Mouse (Mus musculus) MEL (cell line): ENCODE results near the gene Fer.

Source experiments
- POLR2A ChIP-seq, 2 experiments: IDR thresholded peaks; 2 replicates each; pipeline ENCODE4 v1.6.1; 2011 to 2012; ENCODE audit warnings: low read length in 2 of 2, mild to moderate bottlenecking in 2 of 2, control low read depth in 1 of 2, improper control_type of control experiment in 1 of 2, low read depth in 1 of 2, moderate library complexity in 1 of 2; ENCODE audit not compliant: control insufficient read depth in 1 of 2, insufficient read depth in 1 of 2, poor library complexity in 1 of 2
- ZNF384 ChIP-seq: IDR thresholded peaks from 2 replicates; pipeline ENCODE4 v1.6.1; 2012; ENCODE audit warnings: low read depth, mild to moderate bottlenecking, inconsistent platforms, low read length, improper control_type of control experiment

GRCm38 (mm10) chr17:63935408-63935807 lies 72.5 kb downstream of the Fer start:
- TF ChIP-seq POLR2A (IDR thresholded peaks at IDR 0.05; ENCODE audit: control insufficient read depth in 1 of 2, insufficient read depth in 1 of 2, low read depth in 1 of 2, low read length in 2 of 2, poor library complexity in 1 of 2) (no peak), ZNF384 (no peak)
